Mouse (Mus musculus) urinary bladder, postnatal 14 days (tissue): ENCODE data around the gene Ier5l.

ENCODE experiments used
- DNase-seq: peaks from one replicate; pipeline ENCODE4 v3.0.0; 2021; ENCODE audit warnings: low spot score

The Ier5l gene

DNA sequence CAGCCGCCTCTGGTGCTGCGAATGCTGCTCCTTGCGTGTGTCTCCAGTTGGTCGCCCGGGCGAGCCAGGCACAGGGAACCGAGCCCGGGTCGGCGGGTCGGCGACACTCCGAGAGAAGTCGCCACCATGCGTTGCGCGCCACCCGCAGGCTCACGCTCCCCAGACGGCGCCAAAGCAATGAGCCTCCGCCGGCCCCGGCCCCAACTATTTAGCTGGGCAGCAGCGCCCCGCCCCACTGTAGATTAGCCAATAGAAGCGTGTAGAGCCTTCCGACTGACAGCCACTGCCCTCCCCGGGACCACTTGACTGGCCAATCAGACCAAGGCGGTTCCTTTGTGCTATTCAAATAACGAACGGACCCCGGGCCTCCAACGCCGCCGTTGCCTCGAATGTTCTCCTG, at the start of gene Ier5l:
Ier5l (minus strand) TSS at position 181 of the 400 bp plus-strand sequence.
- peak; percentile 96 for DNase-seq

DNA sequence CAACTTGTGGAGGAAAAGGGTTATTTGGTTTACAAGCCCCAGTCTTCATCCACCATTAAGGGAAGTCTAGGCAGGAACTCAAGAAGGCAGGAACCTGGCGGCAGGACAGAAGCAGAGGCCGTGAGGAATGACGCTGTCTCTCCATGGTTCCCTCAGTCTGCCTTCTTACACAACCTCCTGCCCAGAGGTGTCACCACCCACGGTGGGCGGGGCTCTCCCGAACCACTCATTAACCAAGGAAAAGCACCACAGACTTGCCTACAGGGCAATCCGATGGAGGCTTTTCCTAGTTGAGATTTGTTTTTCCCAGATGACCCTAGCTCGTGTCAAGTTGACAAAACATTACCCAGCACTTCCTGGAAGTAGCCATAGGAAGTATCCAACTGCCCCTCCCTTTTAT, 49.7 kb upstream of the Ier5l start:
- DNase-seq = no peak

- no peak for DNase-seq
These were observed 36.8 kb upstream of the Ier5l start for GRCm38 (mm10) chr2:30510711-30511380.

GRCm38 (mm10) chr2:30507138-30507727, 33.2 kb upstream of the Ier5l start:
- no peak for DNase-seq

DNA sequence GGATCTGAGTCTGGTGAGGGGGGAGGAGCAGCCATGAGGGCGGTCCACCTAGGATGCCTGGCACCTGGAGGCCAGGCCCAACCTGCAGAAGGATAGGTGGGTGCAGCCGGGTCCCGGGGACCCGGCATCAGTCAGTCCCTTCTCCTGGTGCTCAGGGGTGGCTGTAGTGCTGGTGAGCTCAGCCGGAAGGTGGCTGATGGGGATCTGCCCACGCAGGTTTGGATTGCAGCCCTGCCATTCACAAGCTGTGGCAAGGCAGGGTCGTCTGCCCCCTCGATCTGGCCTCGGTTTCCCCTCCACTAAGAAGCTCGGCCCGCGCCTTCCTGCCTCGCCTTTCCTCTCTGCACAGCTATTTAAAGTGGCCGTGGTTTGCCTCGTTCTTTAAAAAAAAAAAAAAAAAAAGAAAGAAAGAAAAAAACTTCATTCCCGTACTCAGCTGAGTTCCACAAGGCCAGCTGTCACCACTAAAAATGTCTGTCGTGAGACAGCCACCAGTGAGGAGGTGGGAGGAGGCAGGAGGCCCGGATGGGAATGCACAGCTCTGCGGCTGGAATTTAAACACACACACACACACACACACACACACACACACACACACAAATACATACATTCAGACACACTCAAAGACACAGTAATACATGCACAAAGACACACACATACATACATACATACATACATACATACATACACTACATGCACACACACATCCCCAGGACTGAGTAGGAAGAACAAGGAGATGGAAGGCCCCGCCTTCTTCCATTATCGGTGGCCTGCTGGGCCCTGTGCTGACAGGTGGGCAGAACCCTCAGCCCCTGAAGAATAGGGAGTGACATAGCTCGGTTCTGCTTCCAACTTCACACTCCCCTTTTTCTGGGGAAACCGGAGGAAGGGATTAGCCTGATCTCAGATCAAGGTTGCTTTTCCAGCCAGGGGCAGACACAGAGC, 29.9 kb upstream of the Ier5l start:
- DNase-seq = no peak

DNA sequence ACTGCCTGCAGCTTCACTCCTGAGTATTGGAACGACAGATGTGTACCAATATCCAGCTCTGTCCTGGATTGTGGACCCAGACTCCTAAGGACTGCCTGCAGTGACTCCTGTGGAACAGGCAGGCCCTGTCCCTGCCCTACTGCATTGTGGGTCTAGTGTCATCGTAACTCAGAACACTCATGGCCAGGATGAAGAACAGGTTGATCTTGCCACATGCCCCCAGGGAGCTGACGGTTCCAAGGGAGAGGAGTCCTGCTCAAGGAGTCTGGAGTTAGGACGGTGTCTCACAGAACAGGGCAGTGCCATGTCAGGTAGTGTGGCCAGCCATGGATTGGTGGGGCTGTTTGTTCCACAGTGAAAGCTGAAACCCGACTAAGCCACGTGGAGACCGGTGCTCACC, 27.7 kb upstream of the Ier5l start:
- no peak for DNase-seq

DNA sequence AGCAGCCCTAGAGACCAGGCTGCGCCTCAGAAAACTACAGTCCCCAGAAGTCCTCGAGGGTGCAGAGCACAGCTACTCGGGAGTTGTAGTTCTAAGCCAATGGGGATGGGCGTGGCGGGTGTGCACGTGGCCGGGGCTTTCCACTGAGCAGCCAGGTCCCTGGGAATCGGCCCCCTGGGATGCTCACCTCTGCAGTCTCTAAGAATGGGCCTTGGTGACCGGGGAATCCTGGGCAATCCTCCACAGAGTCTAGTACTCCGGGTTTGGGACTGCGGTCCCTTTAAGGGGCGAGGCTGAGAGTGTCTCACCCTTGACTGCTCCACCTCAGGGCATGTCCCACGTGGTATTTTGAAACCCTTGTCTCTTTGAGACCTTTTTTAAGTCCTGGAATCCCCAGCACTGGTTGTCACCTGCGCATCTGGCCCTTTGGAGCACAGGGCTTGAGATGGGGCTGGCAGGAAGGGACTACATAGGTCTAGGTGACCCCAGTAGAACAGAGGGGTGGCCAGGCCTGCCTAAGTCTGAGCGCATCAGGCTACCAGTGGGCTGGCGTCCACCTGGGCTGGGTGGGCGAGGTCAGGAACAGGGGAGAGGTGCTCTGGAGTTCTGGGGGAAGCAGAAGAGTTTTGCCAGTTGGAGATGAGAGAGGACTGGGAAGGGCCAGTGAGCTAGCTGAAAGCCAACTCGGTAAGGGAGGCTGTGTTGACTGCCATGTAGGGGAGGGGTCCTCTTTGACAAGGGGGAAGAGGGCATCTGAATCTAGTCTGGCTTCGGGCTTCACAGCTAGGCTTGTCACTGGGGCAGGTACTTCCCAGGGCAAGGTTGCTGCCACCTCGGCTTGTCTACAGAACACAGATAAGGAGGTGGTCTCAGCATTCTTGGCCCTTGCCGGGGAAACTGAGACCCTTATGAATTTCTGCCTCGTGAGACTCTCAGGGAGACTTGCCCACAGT, 22.2 kb upstream of the Ier5l start:
- DNase-seq = peak; percentile 72

DNA sequence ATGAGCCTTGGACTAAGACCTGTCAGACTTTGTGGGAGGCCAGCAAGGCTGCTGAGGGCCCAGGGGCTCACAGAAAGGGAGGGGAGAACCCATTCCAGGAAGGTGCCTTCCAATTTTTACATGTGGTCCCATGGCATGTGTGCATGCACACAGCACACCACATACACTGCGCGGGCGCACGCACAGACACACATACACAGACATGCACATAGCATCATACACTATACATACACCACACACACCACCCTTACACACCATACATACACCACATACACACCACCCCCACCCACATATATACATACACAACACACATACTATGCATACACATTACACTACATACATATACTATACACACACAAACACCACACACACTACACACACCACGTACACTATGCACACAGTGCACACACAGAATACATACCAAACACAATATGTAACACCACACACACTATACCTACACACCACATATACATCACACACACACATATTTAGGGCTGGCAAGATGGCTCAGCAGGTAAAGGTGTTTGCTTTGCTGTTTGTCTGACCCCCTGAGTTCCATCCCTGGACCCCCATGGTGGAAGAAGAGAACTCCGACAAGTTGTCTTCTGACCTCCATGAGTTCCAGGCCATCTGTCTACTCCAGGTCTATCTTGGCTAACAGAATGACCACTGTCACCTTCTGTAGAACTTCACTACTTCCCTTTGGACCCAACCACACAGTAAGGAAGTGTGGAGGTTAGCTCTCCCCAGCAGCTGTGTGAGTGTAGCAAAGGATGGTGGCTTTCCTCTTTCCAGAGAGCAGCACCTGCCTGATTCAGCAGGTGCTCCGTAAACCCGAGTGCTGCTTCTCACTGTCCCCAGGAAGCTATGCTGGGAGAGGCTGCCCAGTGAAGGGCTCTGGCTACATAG, 21.2 kb upstream of the Ier5l start:
- DNase-seq = no peak

GRCm38 (mm10) chr2:30490384-30490783, 16.4 kb upstream of the Ier5l start:
- DNase-seq = no peak

DNA sequence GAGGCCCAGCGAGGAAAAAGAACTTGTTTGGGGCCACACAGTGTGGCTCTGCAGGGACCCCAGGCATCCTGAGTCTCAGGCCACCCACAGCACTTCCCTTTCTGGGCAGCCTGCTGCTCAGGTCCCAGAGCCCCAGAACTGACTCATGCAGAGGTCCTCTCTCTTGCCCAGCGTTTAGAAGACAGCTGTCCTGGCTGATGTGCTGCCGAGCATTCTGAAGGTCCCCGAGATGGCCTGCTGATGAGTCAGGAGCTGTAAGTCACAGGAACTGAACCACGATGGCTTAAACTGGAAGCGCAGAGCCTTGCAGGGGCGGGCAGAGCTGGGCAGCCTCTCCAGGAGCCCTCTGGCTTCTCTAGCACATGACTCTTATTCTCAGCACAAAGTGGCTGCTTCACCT, 13.6 kb upstream of the Ier5l start:
- no peak for DNase-seq

- no peak for DNase-seq
These were observed 4.5 kb upstream of the Ier5l start for GRCm38 (mm10) chr2:30478526-30478925.

- no peak for DNase-seq
These were observed 2.2 kb upstream of the Ier5l start for GRCm38 (mm10) chr2:30476241-30476640.

DNA sequence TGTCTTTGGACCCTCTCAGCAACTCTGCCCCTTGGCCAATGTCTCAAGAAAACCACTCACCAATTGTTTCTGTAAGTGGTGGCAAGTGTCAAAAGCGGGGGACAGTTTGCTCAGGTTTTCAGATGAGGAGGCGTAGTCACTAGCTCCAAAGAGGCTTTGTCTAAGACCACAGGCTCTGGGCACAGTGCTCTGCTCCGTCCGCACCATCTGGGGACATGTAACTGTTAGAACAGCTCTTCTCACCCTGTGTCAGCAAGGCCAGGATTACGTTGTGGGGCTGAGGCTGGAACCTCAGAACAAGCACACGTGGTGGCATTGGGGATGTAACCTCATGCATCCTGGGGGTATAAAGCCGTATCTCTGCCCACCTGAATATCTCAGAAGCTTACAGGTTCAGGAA, 1.4 kb upstream of the Ier5l start:
- no peak for DNase-seq

DNA sequence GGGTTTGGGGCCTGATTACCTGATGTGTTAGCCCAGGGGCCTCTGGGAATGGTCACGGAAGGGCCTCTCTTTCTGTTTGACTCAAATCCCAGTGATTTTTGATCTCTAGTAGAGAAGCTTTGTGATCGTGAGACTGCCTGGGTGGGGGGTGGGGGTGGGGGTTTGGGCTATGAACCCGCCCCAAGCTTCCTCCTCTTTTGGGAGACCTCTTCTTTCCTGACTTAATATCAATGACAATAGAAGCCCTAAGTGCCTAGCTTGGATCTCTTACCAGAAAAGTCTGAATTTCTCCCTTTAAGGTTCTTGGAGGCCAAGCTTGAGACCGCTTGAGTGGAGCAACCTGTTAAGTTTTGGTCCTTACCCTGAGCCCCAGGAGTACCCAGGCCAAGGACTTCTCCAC, 757 bp upstream of the Ier5l start:
- DNase-seq = no peak

DNA sequence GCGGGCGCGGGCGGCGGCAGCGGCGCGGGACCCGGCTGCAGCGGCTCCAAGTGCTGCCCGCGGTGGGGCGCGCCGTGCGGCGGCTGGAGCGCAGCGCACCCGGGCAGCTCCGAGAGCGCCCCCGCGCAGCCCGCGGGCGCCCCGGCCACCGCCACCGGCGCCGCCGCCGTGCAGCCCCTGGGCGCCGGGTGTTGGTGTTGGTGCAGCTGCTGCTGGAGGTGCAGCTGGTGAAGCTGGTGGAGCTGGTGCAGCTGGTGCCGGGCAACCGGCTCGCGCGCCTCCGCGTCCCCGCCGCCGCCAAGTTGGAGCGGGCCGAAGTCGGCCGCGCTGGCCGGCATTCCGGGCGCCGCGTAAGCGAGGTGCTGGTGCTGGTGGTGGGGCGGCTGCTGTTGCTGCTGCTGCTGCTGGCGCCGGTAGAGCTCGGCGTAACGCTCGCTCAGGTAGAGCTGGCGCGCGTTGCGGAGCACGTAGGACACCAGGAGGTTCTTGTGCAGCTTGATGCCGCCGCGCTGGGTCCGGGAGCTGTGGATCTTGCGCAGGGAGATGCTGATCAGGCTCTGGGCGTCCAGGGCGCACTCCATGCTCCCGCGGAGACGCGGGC, 488 bp downstream of the Ier5l start:
- no peak for DNase-seq

DNA sequence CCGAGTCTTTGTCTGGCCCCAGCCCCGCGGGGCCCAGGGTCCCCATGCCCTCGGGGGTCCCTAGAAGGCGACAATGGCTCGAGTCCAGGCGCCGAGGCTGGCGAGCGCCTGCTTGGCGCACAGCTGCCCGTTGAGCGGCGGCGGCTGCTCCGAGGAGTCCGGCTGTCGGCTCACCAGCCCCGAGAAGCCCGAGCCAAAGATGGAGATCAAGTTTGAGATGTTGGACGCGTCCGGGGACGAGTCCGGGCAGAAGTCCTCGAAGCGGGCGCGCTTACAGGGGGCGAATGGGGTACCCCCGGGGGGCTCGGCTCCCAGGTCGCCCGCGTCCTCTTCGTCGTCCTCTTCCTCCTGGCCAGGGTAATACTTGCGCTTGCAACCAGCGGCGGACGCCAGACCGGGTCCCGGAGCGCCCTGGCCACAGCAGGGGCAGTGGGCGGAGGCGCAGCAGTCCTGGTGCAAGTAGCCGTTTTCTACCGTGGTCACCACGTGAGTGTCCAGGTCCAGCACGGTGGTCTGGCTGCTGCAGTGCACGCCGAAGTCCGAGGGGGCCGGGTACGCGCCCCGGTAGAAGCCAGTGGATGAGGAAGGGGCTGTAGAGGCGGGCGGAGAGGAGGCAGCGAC, 1.2 kb downstream of the Ier5l start:
- peak; percentile 51 for DNase-seq

GRCm38 (mm10) chr2:30471795-30472720, 2.0 kb downstream of the Ier5l start:
- DNase-seq = peak; percentile 91

- DNase-seq = no peak
These were observed 3.0 kb downstream of the Ier5l start for GRCm38 (mm10) chr2:30471051-30471450.
